Mouse (Mus musculus): ENCODE data around the gene Creld2.

Gene Creld2

GRCm38 (mm10) chr15:88851507-88852149, 32.2 kb downstream of the Creld2 start:
- DNase-seq (ENCODE audit: inconsistent age in 2 of 2, low spot score in 1 of 2): no peak

DNA sequence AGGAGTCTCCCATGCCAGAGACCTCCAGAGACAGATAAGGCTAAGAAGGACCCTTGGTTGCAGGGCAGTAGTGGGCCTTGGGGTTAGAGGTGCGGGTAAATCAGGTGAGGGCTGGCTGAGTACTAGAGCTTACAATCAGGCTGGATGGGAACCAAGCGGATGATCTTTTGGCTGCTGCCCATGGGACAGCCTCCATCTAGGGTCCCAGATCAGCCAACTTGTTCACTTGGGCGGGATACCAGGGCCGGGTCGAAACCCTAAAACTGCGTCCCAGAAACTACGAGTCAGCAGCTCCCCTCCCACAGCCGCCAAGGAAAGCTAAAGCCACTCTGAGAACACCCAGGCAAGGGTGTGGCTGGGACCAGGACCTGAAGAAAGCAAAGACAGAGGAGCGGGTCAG, 33.7 kb downstream of the Creld2 start:
- DNase-seq (ENCODE audit: inconsistent age in 2 of 2, low spot score in 1 of 2): no peak

GRCm38 (mm10) chr15:88854119-88854968, 34.9 kb downstream of the Creld2 start:
- peak in 1 of 2 experiments; percentile 73 for DNase-seq (ENCODE audit: inconsistent age in 2 of 2, low spot score in 1 of 2)

GRCm38 (mm10) chr15:88854969-88855830, 35.8 kb downstream of the Creld2 start:
- DNase-seq (ENCODE audit: inconsistent age in 2 of 2, low spot score in 1 of 2): peak in 1 of 2 experiments; percentile 58

DNA sequence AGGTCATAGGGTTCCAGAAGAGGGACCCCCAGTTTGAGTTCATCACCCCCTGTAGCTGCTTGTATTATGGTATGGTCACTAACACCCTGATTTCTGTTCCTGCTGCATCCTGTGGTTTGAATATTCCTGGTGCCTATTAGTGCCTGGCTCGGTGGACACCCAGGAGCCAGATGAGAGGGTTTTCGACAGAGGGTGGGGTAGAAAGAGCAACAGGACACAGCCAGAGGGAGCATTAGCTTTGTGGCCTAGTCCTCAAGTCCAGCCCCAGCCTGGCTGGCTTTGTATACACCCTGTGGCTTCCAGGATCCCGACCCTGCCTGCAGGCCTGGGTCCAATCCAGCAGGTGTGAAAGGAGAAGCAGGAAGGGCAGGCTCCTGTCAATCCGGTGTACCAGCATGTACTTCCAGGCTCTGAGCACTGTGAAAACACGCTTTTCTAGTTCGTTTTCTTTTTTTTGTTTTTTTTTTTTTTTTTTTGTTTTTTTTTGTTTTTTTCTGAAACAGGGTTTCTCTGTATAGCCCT, 36.5 kb downstream of the Creld2 start:
- DNase-seq (ENCODE audit: inconsistent age in 2 of 2, low spot score in 1 of 2): no peak

DNA sequence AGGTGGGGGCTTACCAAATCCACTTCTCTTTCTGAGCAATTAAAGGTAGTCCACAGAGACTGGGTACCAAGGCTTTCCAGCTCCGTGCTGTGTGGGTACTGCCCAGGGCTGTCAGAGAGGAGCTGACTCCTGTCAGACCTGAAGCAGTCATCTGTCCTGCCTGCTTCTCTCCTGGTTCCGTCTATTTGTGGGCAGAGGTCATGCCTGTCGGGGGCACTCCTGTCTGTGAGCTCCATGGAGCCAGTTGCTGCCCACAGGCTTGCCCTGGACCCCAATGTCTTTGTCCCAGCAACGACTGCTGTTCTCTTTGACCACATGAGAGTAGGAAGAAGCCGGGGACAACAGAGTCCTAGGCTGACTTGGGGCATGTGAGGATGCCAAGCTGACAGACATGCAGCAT, 37.2 kb downstream of the Creld2 start:
- DNase-seq (ENCODE audit: inconsistent age in 2 of 2, low spot score in 1 of 2): no peak

GRCm38 (mm10) chr15:88857361-88857760, 37.9 kb downstream of the Creld2 start:
- no peak for DNase-seq (ENCODE audit: inconsistent age in 2 of 2, low spot score in 1 of 2)

DNA sequence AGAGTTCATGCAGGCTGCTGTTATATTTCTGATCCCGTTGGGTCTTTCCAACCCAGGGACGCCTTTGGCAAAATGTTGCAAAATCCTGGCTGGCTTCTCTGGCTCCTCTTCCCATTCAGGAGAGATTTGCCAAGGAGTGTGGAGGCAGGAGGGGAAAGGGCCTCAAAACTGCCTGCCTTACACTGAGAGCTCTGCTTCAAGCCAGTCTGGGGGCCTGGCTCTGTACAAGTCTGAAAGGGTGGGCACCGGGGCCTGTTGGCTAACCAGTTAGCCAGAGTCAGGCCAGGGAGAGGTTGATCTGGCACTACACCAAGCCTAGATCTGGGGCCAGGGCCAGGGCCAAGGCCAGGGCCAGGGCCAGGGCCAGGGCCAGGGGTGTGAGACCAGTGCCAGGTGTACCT, 38.7 kb downstream of the Creld2 start:
- DNase-seq (ENCODE audit: inconsistent age in 2 of 2, low spot score in 1 of 2): peak in 1 of 2 experiments; percentile 85

DNA sequence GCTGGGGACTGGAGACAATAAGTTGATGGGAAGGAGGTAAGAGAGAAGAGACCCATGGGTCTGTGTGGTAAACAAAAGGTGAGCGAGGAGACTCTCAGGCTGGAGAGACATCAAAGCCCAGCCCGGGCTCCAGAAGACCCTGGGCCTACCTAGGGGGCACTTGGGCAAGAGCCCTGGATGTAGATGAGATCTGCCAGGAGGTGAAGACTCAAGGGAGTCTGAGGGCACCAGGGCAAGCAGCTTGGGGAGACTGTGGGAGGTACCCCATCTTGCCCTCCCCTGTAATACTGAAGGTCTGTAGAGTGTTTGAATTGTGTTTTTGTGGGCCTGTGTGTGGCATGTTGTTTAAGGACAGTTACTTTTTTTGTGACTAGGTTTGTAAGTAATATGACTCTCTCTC, 39.3 kb downstream of the Creld2 start:
- no peak for DNase-seq (ENCODE audit: inconsistent age in 2 of 2, low spot score in 1 of 2)

DNA sequence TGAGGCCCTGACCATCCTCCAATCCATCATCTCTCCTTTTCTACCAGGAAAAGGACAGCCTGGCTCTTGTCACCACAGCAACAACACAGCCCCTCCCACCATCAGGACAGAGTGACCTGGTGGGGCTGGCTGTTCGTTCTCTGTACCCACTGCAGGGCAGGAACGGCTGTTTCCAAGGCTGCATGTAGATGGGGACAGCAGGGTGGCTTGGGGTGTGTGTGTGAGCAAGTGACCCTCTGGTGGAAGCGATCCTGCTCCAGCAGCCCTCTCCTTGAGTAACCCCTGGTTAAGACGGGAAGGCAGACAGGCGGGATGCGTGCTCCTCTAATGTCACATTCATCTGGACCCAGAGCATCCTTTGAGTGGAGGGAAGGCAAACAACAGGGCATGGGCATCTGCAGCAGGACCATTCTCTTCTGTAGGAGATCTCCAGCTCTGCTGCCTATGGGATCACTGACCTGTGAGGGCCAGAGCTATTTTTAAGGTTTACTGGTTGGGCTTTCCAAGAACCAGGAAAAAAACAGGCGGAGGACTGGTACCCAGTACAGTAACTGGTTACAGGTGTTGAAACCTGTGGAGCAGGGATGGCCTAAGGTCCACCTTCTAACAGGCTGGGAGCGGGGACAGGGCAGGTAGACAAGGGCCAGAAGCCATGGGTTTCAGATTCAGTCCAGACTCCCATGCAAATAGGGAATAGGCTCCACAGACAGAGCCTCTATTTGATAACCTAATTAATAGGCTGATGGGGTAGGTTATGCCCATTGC, 39.9 kb downstream of the Creld2 start:
- peak in 1 of 2 experiments; percentile 63 for DNase-seq (ENCODE audit: inconsistent age in 2 of 2, low spot score in 1 of 2)

DNA sequence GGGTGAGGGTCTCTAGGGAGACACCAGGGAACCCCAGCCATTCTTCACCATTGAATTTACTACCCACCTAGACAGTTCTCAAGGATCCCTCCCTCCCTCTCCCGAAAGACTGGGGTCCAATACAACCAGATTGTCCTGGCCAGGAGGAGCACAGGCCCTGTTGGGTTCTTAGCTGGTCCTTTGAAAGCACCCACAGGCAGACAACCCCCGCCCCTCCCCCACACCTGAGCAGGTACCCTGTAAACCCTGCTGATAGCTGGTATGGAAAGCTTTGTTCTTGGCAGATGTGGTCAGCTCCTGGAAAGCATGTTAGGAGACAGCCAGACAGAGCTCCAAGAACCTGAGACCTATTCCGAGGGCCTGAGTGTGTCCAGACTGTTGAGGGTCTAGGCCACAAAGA, 41.3 kb downstream of the Creld2 start:
- DNase-seq (ENCODE audit: inconsistent age in 2 of 2, low spot score in 1 of 2): no peak

DNA sequence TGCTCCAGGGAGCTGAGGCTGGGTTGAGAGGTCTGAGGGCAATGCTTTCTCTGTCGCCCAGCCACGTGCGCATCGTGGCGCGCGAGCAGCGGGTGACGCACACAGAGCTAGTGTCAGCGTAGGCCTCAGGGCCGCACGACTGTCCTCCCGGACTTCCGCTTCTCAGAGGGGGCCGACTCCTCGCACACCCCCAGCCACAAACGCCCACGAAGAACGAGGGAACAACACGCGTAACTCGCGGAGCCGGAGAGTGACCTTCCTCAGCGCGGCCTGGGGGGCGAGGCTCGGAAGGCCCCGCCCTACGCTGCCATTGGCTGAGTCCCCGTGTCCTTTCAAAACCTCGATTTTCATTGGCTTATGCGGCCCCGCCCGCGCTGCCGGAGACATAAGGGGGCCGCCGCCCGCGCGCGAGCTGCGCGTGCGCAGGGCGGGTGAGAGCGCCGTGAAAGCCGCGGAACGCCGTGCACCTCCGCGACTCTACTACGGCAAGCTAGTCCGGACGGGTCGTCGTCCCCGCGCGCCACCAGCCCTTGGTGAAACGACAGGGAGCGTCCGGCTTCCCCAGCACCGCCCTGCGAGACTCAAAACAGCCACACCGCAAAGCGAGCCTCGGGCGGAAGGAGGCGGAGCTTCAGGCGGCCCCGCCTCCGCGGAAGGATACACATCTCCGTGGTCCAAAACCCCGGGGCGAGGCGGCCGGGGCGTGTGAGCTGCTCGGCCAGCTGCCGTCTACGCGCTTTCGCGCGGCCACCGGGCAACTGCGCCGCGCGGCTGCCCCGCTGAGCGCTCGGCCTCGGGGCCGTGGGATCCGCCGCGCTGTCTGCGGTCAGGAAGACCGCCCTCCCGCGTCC, 42.6 kb downstream of the Creld2 start, which contains the start of gene Pim3:
Gene Pim3, plus strand, starts transcription at position 415 of the 851 bp plus-strand sequence.
- peak; percentile 99 for DNase-seq (ENCODE audit: inconsistent age in 2 of 2, low spot score in 1 of 2)

DNA sequence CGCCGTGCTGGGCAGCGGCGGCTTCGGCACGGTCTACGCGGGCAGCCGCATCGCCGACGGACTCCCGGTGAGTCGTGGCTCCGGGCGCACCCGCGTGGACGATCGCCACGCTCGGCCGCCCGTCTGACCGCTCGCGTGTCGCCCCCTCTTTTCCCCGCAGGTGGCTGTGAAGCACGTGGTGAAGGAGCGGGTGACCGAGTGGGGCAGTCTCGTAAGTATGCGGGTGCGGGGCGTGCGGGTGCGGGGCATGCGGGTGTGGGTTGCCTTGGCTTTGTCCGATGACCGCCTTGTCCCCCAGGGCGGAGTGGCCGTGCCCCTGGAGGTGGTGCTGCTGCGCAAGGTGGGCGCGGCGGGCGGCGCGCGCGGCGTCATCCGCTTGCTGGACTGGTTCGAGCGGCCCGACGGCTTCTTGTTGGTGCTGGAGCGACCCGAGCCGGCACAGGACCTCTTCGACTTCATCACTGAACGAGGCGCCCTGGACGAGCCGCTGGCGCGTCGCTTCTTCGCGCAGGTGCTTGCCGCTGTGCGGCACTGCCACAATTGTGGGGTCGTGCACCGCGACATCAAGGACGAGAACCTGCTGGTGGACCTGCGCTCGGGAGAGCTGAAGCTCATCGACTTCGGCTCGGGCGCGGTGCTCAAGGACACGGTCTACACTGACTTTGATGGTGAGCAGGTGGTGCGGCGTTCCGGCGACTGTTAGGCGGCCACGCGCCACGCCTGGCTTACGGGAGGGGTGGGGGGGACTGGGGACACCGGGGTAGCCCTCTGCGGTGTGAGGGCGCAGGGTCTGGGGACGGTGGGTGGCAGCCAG, 43.6 kb downstream of the Creld2 start:
- peak; percentile 79 to 92 for DNase-seq (ENCODE audit: inconsistent age in 2 of 2, low spot score in 1 of 2)

DNA sequence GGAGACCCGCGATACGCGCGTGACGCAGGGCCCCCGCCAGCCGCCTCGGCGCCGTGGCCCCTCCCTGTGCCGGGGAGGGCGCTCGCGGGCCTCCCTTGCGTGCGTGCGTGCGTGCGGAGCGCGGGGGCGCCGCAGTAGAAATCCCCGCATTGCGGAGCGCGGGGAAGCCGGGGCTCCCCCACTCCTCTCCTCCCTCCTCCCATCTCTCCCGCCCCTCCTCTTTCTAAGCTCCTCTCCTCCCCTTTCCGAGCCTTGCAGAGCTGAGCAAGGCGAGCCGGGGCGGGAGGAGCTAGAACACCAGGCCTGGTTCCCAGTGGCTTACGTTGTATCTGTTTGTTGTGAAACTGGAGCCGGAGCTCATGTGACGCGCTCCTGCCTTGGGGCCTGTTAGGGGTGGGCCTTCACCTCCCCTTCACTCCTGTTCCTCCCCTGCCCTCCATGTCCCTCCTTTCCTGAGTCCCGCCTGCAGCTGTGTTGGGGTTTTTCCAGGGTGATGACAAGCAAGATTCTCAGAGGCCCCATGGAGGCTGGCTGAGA, 44.3 kb downstream of the Creld2 start:
- DNase-seq (ENCODE audit: inconsistent age in 2 of 2, low spot score in 1 of 2): peak; percentile 96 to 98

DNA sequence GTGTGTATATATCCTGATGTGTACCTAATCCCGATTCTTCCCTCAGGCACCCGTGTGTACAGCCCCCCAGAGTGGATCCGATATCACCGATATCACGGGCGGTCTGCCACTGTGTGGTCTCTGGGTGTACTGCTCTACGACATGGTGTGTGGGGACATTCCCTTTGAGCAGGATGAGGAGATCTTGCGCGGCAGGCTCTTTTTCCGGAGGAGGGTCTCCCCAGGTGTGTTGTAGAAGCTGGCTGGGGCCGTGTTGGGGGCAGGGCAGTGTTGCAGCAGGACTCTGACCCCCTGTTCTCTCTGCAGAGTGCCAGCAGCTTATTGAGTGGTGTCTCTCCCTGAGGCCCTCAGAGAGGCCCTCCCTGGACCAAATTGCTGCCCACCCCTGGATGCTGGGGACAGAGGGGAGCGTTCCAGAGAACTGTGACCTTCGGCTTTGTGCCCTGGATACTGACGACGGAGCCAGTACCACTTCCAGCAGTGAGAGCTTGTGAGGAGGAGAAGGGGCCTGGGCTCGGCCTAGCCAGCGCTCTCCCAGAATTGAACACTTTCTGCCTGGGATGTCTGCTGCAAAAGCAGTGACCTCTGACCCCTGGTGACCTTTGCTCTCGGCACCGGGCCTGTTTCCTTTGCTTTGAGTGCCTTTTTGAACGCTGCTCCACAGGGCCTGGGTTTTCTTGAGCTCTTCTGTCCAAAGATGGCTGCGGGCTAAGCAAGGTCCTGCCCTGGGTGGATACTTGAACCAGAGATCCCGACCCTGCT, 45.0 kb downstream of the Creld2 start:
- DNase-seq (ENCODE audit: inconsistent age in 2 of 2, low spot score in 1 of 2): peak; percentile 73 to 87

GRCm38 (mm10) chr15:88865061-88865460, 45.6 kb downstream of the Creld2 start:
- peak in 1 of 2 experiments; percentile 62 for DNase-seq (ENCODE audit: inconsistent age in 2 of 2, low spot score in 1 of 2)

GRCm38 (mm10) chr15:88865888-88866695, 46.6 kb downstream of the Creld2 start:
- DNase-seq (ENCODE audit: inconsistent age in 2 of 2, low spot score in 1 of 2): peak in 1 of 2 experiments; percentile 71

All from adrenal gland, adult (tissue).